Mouse (Mus musculus): Measurements from ENCODE around the gene Nampt. TPM values are rescaled to one million over a fixed set of nuclear protein-coding genes. Genes with fewer than 3 reads are reported as not detected.

The Nampt gene
- polyA plus RNA-seq, 1 experiment from 2014 or later: 19.8 TPM

- ATAC-seq (ENCODE audit: insufficient number of reproducible peaks, insufficient read depth, low FRiP score, low read depth): no peak
- peaks cover 40% of the 10 kb centered on the region for H3K36me3 ChIP-seq (ENCODE audit: control insufficient read depth, insufficient read depth, low read length)
- no peak overlapping the region for H3K4me3 ChIP-seq (ENCODE audit: control insufficient read depth in 1 of 2, insufficient read depth in 1 of 2, low read depth in 1 of 2, low read length in 2 of 2)
- peaks cover 0 to 5% of the 10 kb centered on the region in 2 experiments; a peak in 3 of 4 replicates for H3K4me1 ChIP-seq (ENCODE audit: control insufficient read depth in 2 of 2, insufficient read depth in 2 of 2, low read length in 2 of 2)
- WGBS: 46% methylated on average over 7 of the region's 7 CpGs
- no peak overlapping the region for H3K4me2 ChIP-seq (ENCODE audit: low read length)
- no peaks in the 10 kb centered on the region for H3K27me3 ChIP-seq (ENCODE audit: control insufficient read depth, insufficient read depth, low read length)
- no peak overlapping the region for H3K27ac ChIP-seq (replicated peaks in 1 of 2; ENCODE audit: control insufficient read depth in 1 of 2, insufficient read depth in 1 of 2, low read depth in 2 of 2, low read length in 2 of 2)
- no peaks in the 10 kb centered on the region for H3K9me3 ChIP-seq (ENCODE audit: control insufficient read depth, low read length)
- no peak overlapping the region for H3K9ac ChIP-seq (ENCODE audit: low read length)
These were observed 22.1 kb downstream of the Nampt start for GRCm38 (mm10) chr12:32841442-32841900.

GRCm38 (mm10) chr12:32846325-32846724 is 27.0 kb downstream of the Nampt start:
- Histone ChIP-seq H3K36me3 (ENCODE audit: control insufficient read depth, insufficient read depth, low read length) (peaks cover 56% of the 10 kb centered on the region), H3K4me3 (ENCODE audit: control insufficient read depth in 1 of 2, insufficient read depth in 1 of 2, low read depth in 1 of 2, low read length in 2 of 2) (no peak overlapping the region), H3K4me1 (ENCODE audit: control insufficient read depth in 2 of 2, insufficient read depth in 2 of 2, low read length in 2 of 2) (peaks cover 0 to 4% of the 10 kb centered on the region in 2 experiments; a peak in 3 of 4 replicates), H3K27me3 (ENCODE audit: control insufficient read depth, insufficient read depth, low read length) (no peaks in the 10 kb centered on the region), H3K9ac (ENCODE audit: low read length) (no peak overlapping the region), H3K27ac (replicated peaks in 1 of 2; ENCODE audit: control insufficient read depth in 1 of 2, insufficient read depth in 1 of 2, low read depth in 2 of 2, low read length in 2 of 2) (no peak overlapping the region), H3K4me2 (ENCODE audit: low read length) (no peak overlapping the region), H3K9me3 (ENCODE audit: control insufficient read depth, low read length) (no peaks in the 10 kb centered on the region)
- ATAC-seq (ENCODE audit: insufficient number of reproducible peaks, insufficient read depth, low FRiP score, low read depth): no peak
- 65% methylated on average over 8 of the region's 8 CpGs for WGBS

- no peak for ATAC-seq (ENCODE audit: insufficient number of reproducible peaks, insufficient read depth, low FRiP score, low read depth)
- no peak overlapping the region for H3K27ac ChIP-seq (replicated peaks in 1 of 2; ENCODE audit: control insufficient read depth in 1 of 2, insufficient read depth in 1 of 2, low read depth in 2 of 2, low read length in 2 of 2)
- H3K4me2 ChIP-seq (ENCODE audit: low read length): no peak overlapping the region
- 86% methylated on average over 5 of the region's 5 CpGs for WGBS
- H3K27me3 ChIP-seq (ENCODE audit: control insufficient read depth, insufficient read depth, low read length): no peaks in the 10 kb centered on the region
- H3K36me3 ChIP-seq (ENCODE audit: control insufficient read depth, insufficient read depth, low read length): peaks cover 33% of the 10 kb centered on the region
- H3K4me1 ChIP-seq (ENCODE audit: control insufficient read depth in 2 of 2, insufficient read depth in 2 of 2, low read length in 2 of 2): peaks cover 6 to 7% of the 10 kb centered on the region in 2 experiments
- H3K4me3 ChIP-seq (ENCODE audit: control insufficient read depth in 1 of 2, insufficient read depth in 1 of 2, low read depth in 1 of 2, low read length in 2 of 2): no peak overlapping the region
- H3K9me3 ChIP-seq (ENCODE audit: control insufficient read depth, low read length): no peaks in the 10 kb centered on the region
- H3K9ac ChIP-seq (ENCODE audit: low read length): no peak overlapping the region
These were observed 34.4 kb downstream of the Nampt start for GRCm38 (mm10) chr12:32853757-32854156.

GRCm38 (mm10) chr12:32854866-32855265 is 35.5 kb downstream of the Nampt start:
- Histone ChIP-seq H3K27ac (replicated peaks in 1 of 2; ENCODE audit: control insufficient read depth in 1 of 2, insufficient read depth in 1 of 2, low read depth in 2 of 2, low read length in 2 of 2) (no peak overlapping the region), H3K36me3 (ENCODE audit: control insufficient read depth, insufficient read depth, low read length) (peaks cover 22% of the 10 kb centered on the region), H3K4me2 (ENCODE audit: low read length) (no peak overlapping the region), H3K27me3 (ENCODE audit: control insufficient read depth, insufficient read depth, low read length) (no peaks in the 10 kb centered on the region), H3K4me1 (ENCODE audit: control insufficient read depth in 2 of 2, insufficient read depth in 2 of 2, low read length in 2 of 2) (peaks cover 6 to 7% of the 10 kb centered on the region in 2 experiments), H3K4me3 (ENCODE audit: control insufficient read depth in 1 of 2, insufficient read depth in 1 of 2, low read depth in 1 of 2, low read length in 2 of 2) (no peak overlapping the region), H3K9ac (ENCODE audit: low read length) (no peak overlapping the region), H3K9me3 (ENCODE audit: control insufficient read depth, low read length) (no peaks in the 10 kb centered on the region)
- 83% methylated on average over 6 of the region's 6 CpGs for WGBS
- ATAC-seq (ENCODE audit: insufficient number of reproducible peaks, insufficient read depth, low FRiP score, low read depth): no peak

GRCm38 (mm10) chr12:32855398-32855797 is 36.1 kb downstream of the Nampt start:
- peaks cover 6 to 7% of the 10 kb centered on the region in 2 experiments for H3K4me1 ChIP-seq (ENCODE audit: control insufficient read depth in 2 of 2, insufficient read depth in 2 of 2, low read length in 2 of 2)
- no peaks in the 10 kb centered on the region for H3K27me3 ChIP-seq (ENCODE audit: control insufficient read depth, insufficient read depth, low read length)
- H3K9ac ChIP-seq (ENCODE audit: low read length): no peak overlapping the region
- ATAC-seq (ENCODE audit: insufficient number of reproducible peaks, insufficient read depth, low FRiP score, low read depth): no peak
- H3K27ac ChIP-seq (replicated peaks in 1 of 2; ENCODE audit: control insufficient read depth in 1 of 2, insufficient read depth in 1 of 2, low read depth in 2 of 2, low read length in 2 of 2): no peak overlapping the region
- 69% methylated on average over 4 of the region's 4 CpGs for WGBS
- no peak overlapping the region for H3K4me3 ChIP-seq (ENCODE audit: control insufficient read depth in 1 of 2, insufficient read depth in 1 of 2, low read depth in 1 of 2, low read length in 2 of 2)
- peaks cover 17% of the 10 kb centered on the region for H3K36me3 ChIP-seq (ENCODE audit: control insufficient read depth, insufficient read depth, low read length)
- no peaks in the 10 kb centered on the region for H3K9me3 ChIP-seq (ENCODE audit: control insufficient read depth, low read length)
- H3K4me2 ChIP-seq (ENCODE audit: low read length): no peak overlapping the region

- no peak overlapping the region for H3K4me3 ChIP-seq (ENCODE audit: control insufficient read depth in 1 of 2, insufficient read depth in 1 of 2, low read depth in 1 of 2, low read length in 2 of 2)
- H3K36me3 ChIP-seq (ENCODE audit: control insufficient read depth, insufficient read depth, low read length): peaks cover 8% of the 10 kb centered on the region
- H3K27me3 ChIP-seq (ENCODE audit: control insufficient read depth, insufficient read depth, low read length): no peaks in the 10 kb centered on the region
- no peak overlapping the region for H3K9ac ChIP-seq (ENCODE audit: low read length)
- H3K9me3 ChIP-seq (ENCODE audit: control insufficient read depth, low read length): no peaks in the 10 kb centered on the region
- no peak for ATAC-seq (ENCODE audit: insufficient number of reproducible peaks, insufficient read depth, low FRiP score, low read depth)
- H3K27ac ChIP-seq (replicated peaks in 1 of 2; ENCODE audit: control insufficient read depth in 1 of 2, insufficient read depth in 1 of 2, low read depth in 2 of 2, low read length in 2 of 2): no peak overlapping the region
- 59% methylated on average over 14 of the region's 14 CpGs for WGBS
- no peak overlapping the region for H3K4me2 ChIP-seq (ENCODE audit: low read length)
- peaks cover 6 to 7% of the 10 kb centered on the region in 2 experiments for H3K4me1 ChIP-seq (ENCODE audit: control insufficient read depth in 2 of 2, insufficient read depth in 2 of 2, low read length in 2 of 2)
These were observed 37.6 kb downstream of the Nampt start for GRCm38 (mm10) chr12:32856707-32857511.

- ATAC-seq (ENCODE audit: insufficient number of reproducible peaks, insufficient read depth, low FRiP score, low read depth): no peak
- peaks cover 6 to 7% of the 10 kb centered on the region in 2 experiments for H3K4me1 ChIP-seq (ENCODE audit: control insufficient read depth in 2 of 2, insufficient read depth in 2 of 2, low read length in 2 of 2)
These were observed 39.1 kb downstream of the Nampt start for GRCm38 (mm10) chr12:32858444-32858843.

More at GRCm38 (mm10) chr12:32858444-32858843, 39.1 kb downstream of the Nampt start:
- Histone ChIP-seq H3K4me2 (ENCODE audit: low read length) (no peak overlapping the region), H3K9ac (ENCODE audit: low read length) (no peak overlapping the region), H3K4me3 (ENCODE audit: control insufficient read depth in 1 of 2, insufficient read depth in 1 of 2, low read depth in 1 of 2, low read length in 2 of 2) (no peak overlapping the region), H3K27me3 (ENCODE audit: control insufficient read depth, insufficient read depth, low read length) (no peaks in the 10 kb centered on the region), H3K27ac (replicated peaks in 1 of 2; ENCODE audit: control insufficient read depth in 1 of 2, insufficient read depth in 1 of 2, low read depth in 2 of 2, low read length in 2 of 2) (no peak overlapping the region), H3K36me3 (ENCODE audit: control insufficient read depth, insufficient read depth, low read length) (peaks cover 5% of the 10 kb centered on the region), H3K9me3 (ENCODE audit: control insufficient read depth, low read length) (no peaks in the 10 kb centered on the region)
- WGBS: 70% methylated on average over 1 of the region's 1 CpGs

All from heart, embryonic 14.5 days (tissue).